Mouse (Mus musculus) activated CD4-positive, CD25-positive, alpha-beta regulatory T cell, adult 4 months (primary cell): ENCODE measurements around the gene 5330417C22Rik. TPM values are rescaled to one million over a fixed set of nuclear protein-coding genes. Genes with fewer than 3 reads are reported as not detected.

ENCODE experiments used
- ATAC-seq: one replicate; pipeline ENCODE4 v1.8.0; 2017
- polyA plus RNA-seq, 2 experiments: library from polyadenylated mRNA; unstranded; fragments of 100-300 nt; shearing (Covaris generic); gene quantifications; one replicate each; pipeline ENCODE4 v1.2.1; 2017

Gene 5330417C22Rik
- polyA plus RNA-seq, 2 experiments from 2014 or later = 1.2 to 1.4 TPM

GRCm38 (mm10) chr3:108454172-108454571 is 82.2 kb downstream of the 5330417C22Rik start:
- no peak for ATAC-seq

- ATAC-seq = no peak
Observed at GRCm38 (mm10) chr3:108451969-108452368, 84.4 kb downstream of the 5330417C22Rik start.

- ATAC-seq = no peak
Observed at GRCm38 (mm10) chr3:108445366-108445705, 91.0 kb downstream of the 5330417C22Rik start.

GRCm38 (mm10) chr3:108444698-108445365 is 91.5 kb downstream of the 5330417C22Rik start, which contains the start of gene Sars:
Sars (minus strand) TSS chr3:108445209.
- ATAC-seq = peak; percentile 88

GRCm38 (mm10) chr3:108444029-108444428 is 92.3 kb downstream of the 5330417C22Rik start:
- ATAC-seq = peak; percentile 72

- ATAC-seq = no peak
Observed at GRCm38 (mm10) chr3:108436380-108436714, 100.0 kb downstream of the 5330417C22Rik start.

- no peak for ATAC-seq
Observed at GRCm38 (mm10) chr3:108435701-108436379, 100.5 kb downstream of the 5330417C22Rik start.

- no peak for ATAC-seq
Observed at GRCm38 (mm10) chr3:108433881-108434495, 102.3 kb downstream of the 5330417C22Rik start.

- ATAC-seq = no peak
Observed at GRCm38 (mm10) chr3:108433188-108433880, 103.0 kb downstream of the 5330417C22Rik start.

- no peak for ATAC-seq
Observed at GRCm38 (mm10) chr3:108432542-108433187, 103.7 kb downstream of the 5330417C22Rik start.

- ATAC-seq = no peak
Observed at GRCm38 (mm10) chr3:108425624-108426018, 110.7 kb downstream of the 5330417C22Rik start.

- no peak for ATAC-seq
Observed at GRCm38 (mm10) chr3:108424944-108425623, 111.3 kb downstream of the 5330417C22Rik start.

- peak; percentile 66 for ATAC-seq
Observed at GRCm38 (mm10) chr3:108423844-108424801, 112.2 kb downstream of the 5330417C22Rik start.

- no peak for ATAC-seq
Observed at GRCm38 (mm10) chr3:108423006-108423405, 113.3 kb downstream of the 5330417C22Rik start.

- peak; percentile 96 for ATAC-seq
Observed at GRCm38 (mm10) chr3:108415831-108416223, 120.5 kb downstream of the 5330417C22Rik start.

GRCm38 (mm10) chr3:108414857-108415830 is 121.2 kb downstream of the 5330417C22Rik start, which contains the start of gene Celsr2:
Celsr2 (minus strand) TSS chr3:108415552.
- peak; percentile 5 for ATAC-seq

GRCm38 (mm10) chr3:108413634-108414360 is 122.5 kb downstream of the 5330417C22Rik start:
- no peak for ATAC-seq

- ATAC-seq = no peak
Observed at GRCm38 (mm10) chr3:108411754-108412121, 124.6 kb downstream of the 5330417C22Rik start.
